Mouse (Mus musculus) embryonic facial prominence, embryonic 14.5 days (tissue): ENCODE measurements around the gene Fam216a. TPM values are rescaled to one million over a fixed set of nuclear protein-coding genes. Genes with fewer than 3 reads are reported as not detected.

Experiments
- ATAC-seq: fragments of 200-750 bp; cut with Nextera tagmentation; 2 replicates; pipeline ENCODE4 v1.8.0; 2017; ENCODE audit warnings: low read depth, moderate number of reproducible peaks, moderate TSS enrichment
- DNase-seq: peaks from one replicate; pipeline ENCODE4 v3.0.0-alpha.2; 2015; ENCODE audit warnings: low spot score
- H3K27ac ChIP-seq: fragments of 300-500 bp; sonication (generic); replicated peaks from 2 replicates; pipeline ENCODE4 v1.5.1; 2014; ENCODE audit warnings: low read depth, mild to moderate bottlenecking, low read length, moderate library complexity
- H3K27me3 ChIP-seq: fragments of 300-500 bp; sonication (generic); replicated peaks from 2 replicates; pipeline ENCODE4 v1.6.1; 2014; ENCODE audit warnings: low read length; ENCODE audit not compliant: control insufficient read depth, insufficient read depth
- H3K36me3 ChIP-seq: fragments of 300-500 bp; sonication (generic); 2 replicates; pipeline ENCODE4 v1.6.1; 2014; ENCODE audit warnings: low read length, mixed read lengths; ENCODE audit not compliant: control insufficient read depth, insufficient read depth
- H3K4me1 ChIP-seq: fragments of 300-500 bp; sonication (generic); 2 replicates; pipeline ENCODE4 v1.6.1; 2014; ENCODE audit warnings: antibody characterized with exemption, low read length; ENCODE audit not compliant: control insufficient read depth, insufficient read depth
- H3K4me2 ChIP-seq: fragments of 300-500 bp; sonication (generic); 2 replicates; pipeline ENCODE4 v1.6.1; 2014; ENCODE audit warnings: low read depth, mild to moderate bottlenecking, low read length, moderate library complexity, mixed read lengths
- H3K4me3 ChIP-seq: fragments of 300-500 bp; sonication (generic); 2 replicates; pipeline ENCODE4 v1.5.1; 2014; ENCODE audit warnings: low read depth, mild to moderate bottlenecking, low read length
- H3K9ac ChIP-seq: fragments of 300-500 bp; sonication (generic); 2 replicates; pipeline ENCODE4 v1.6.1; 2014; ENCODE audit warnings: low read depth, mild to moderate bottlenecking, low read length, moderate library complexity, mixed read lengths
- H3K9me3 ChIP-seq: fragments of 300-500 bp; sonication (generic); 2 replicates; pipeline ENCODE4 v1.6.1; 2016; ENCODE audit warnings: low read length; ENCODE audit not compliant: control insufficient read depth
- WGBS: fragments of 180-500 bp; shearing (Covaris S2); extraction: QIAGEN DNeasy Blood & Tissue Kit; methylation state at CpG from one replicate; pipeline ENCODE4 v1.1.7; 2014; 5-methylcytosine and 5-hydroxymethylcytosine counted together
- polyA plus RNA-seq: library from polyadenylated mRNA; unstranded; fragments of >200 nt; fragmentation: Nextera tagmentation; extraction: Ambion mirVana; gene quantifications from 2 replicates; pipeline ENCODE4 v1.2.1, GENCODE M21; 2014

The Fam216a gene
- polyA plus RNA-seq, 1 experiment from 2014 or later = 73.9 TPM

DNA sequence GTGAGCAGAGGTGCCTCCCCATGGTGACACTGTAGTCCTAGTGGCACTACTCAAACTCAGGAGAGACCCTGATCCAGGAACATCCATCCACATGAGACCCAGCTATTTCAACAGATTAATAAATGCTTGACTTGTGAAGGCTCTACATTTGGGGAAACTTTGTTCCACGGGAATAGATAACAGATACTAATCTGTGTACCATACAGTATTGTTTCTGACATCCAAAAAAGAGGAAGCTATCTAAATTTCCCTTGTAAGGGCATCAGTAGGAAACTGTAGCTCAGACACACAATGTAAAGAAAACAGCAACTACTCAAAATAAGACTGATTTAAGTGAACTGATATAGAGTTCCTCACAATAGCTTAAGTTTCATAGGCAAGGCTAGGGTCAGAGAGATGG lies 29.3 kb downstream of the Fam216a start:
- DNase-seq (no peak), ATAC-seq (no peak)
- no peaks in the 10 kb centered on the region for H3K36me3 ChIP-seq
- 87% methylated on average over 1 of the region's 1 CpGs for WGBS
- H3K9me3 ChIP-seq = no peaks in the 10 kb centered on the region
- H3K27me3 ChIP-seq = no peaks in the 10 kb centered on the region
- no peak overlapping the region for H3K9ac ChIP-seq
- no peak overlapping the region for H3K27ac ChIP-seq
- H3K4me3 ChIP-seq = no peak overlapping the region
- no peak overlapping the region for H3K4me2 ChIP-seq
- no peaks in the 10 kb centered on the region for H3K4me1 ChIP-seq

DNA sequence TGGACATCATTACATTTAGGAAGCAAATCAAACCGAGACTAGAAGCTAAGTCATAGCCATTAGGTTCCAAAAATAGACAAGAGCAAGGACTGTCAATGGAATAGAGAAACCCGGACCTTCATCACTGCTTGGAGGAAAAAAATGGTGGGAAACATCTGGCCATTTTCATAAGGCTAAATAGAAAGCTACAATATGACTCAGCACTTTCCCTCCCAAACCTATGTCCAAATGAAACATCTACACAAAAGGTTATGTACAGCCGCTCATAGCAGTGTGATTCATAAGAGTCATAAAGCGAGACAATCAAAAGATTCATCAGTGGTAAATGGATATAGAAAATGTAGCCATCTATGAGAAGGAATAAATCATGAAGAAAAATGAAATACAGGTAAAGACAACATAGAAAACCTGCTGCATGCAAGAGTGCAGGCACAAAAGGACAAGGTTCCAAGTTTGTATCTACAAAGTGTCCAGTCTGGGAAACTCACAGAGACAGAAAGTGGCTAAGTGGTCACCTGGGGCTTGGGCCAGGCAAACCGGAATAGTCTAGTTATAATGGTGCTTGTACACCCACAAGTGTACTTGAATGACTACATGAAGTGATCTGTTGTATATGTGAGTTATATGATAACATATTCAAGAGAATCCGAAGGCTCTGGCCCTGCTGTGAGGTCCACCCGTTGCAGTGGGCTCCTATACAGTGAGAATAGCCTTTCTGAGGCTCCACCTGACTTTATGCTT lies 35.4 kb downstream of the Fam216a start:
- Histone ChIP-seq H3K27ac (no peak overlapping the region), H3K9ac (no peak overlapping the region), H3K9me3 (no peaks in the 10 kb centered on the region), H3K4me1 (no peaks in the 10 kb centered on the region), H3K36me3 (no peaks in the 10 kb centered on the region), H3K4me2 (no peak overlapping the region), H3K27me3 (no peaks in the 10 kb centered on the region), H3K4me3 (no peak overlapping the region)
- no peak for DNase-seq
- 89% methylated on average over 7 of the region's 7 CpGs for WGBS
- ATAC-seq = no peak

DNA sequence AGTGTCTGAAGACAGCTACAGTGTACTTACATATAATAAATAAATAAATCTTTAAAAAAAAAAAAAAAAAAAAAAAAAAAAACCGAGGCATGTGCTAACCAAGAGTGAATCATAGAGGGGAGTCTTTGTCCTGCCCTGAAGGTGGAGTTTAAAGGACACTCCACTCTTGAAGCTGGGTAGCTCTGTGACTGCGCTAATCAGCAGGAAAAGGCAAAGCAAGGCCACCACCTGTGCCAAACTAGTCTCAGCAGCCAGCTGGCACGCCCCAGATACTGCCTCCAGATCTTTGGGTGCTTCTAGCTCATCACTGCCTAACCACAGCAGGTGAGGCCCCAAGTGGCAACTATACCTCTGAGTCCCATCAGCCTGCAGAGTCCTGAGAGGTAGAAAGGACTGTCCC lies 37.5 kb downstream of the Fam216a start:
- ATAC-seq (no peak), DNase-seq (no peak)
- H3K4me2 ChIP-seq = no peak overlapping the region
- H3K4me1 ChIP-seq = no peaks in the 10 kb centered on the region
- H3K36me3 ChIP-seq = no peaks in the 10 kb centered on the region
- no peak overlapping the region for H3K4me3 ChIP-seq
- H3K9ac ChIP-seq = no peak overlapping the region
- H3K9me3 ChIP-seq = no peaks in the 10 kb centered on the region
- no peaks in the 10 kb centered on the region for H3K27me3 ChIP-seq
- 79% methylated on average over 3 of the region's 3 CpGs for WGBS
- no peak overlapping the region for H3K27ac ChIP-seq

DNA sequence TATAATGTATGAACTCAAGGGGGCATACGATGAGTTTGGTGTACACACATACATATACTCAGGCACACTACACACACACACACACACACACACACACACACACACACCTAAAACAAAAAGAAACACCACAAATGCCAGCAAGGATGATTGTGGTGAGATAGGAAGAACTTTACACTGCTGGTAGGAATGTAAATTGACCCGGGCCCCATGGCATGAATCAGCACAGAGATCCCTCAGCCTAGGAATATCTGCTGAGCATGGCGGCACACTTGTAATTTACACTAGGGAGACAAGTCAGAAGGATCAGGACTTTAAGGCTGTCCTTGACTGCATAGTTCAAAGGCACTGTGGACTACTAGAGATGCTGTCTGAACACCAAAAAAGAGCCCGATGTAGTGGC lies 41.9 kb downstream of the Fam216a start:
- no peak overlapping the region for H3K27ac ChIP-seq
- DNase-seq (no peak), ATAC-seq (no peak)
- H3K4me3 ChIP-seq = no peak overlapping the region
- peaks cover 13% of the 10 kb centered on the region for H3K36me3 ChIP-seq
- no peaks in the 10 kb centered on the region for H3K9me3 ChIP-seq
- no peaks in the 10 kb centered on the region for H3K27me3 ChIP-seq
- no peak overlapping the region for H3K4me2 ChIP-seq
- WGBS = 84% methylated on average over 4 of the region's 4 CpGs
- no peak overlapping the region for H3K9ac ChIP-seq
- H3K4me1 ChIP-seq = no peaks in the 10 kb centered on the region

DNA sequence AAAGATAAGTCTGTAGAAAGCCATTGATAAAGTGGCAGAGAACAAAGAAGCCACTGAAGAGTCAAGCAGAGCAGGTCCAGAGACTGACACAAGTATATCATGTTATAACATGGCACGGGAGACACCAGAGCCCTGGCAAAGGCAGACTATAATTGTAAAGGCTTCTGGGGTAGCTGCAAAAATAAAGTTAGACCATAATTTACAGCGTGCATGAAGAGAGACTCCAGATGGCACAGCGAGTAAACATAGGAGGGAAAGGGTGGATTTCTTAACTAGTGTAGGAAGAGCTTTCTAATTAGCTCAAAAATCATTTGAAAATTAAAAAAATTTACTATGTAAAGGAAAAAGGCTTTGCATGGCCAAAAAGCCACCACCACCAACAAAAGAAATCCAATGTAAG lies 44.9 kb downstream of the Fam216a start:
- Histone ChIP-seq H3K9ac (no peak overlapping the region), H3K36me3 (peaks cover 36% of the 10 kb centered on the region), H3K27me3 (no peaks in the 10 kb centered on the region), H3K4me1 (no peaks in the 10 kb centered on the region), H3K9me3 (no peaks in the 10 kb centered on the region), H3K4me2 (no peak overlapping the region), H3K4me3 (no peak overlapping the region), H3K27ac (no peak overlapping the region)
- 82% methylated on average over 3 of the region's 3 CpGs for WGBS
- DNase-seq (no peak), ATAC-seq (no peak)

DNA sequence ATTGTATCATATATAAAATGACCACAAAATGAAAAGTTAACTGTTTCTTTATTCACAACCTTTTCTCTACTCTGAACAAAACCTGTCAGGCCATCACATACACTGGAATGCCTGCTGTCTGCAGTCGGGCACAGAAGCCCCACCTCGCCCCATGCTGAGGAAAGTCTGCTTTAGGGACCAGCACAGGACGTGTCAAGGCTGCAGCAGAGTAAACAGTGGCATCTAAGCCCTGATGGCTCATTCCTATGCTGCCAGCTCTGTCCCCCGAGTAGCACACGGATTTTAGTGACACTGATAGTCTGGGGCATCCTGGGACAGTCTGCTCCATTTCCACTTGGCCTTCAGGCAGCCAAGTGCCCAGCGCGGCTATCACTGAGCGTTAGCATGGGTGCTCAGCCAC lies 46.7 kb downstream of the Fam216a start:
- no peak overlapping the region for H3K9ac ChIP-seq
- H3K27ac ChIP-seq = no peak overlapping the region
- peaks cover 49% of the 10 kb centered on the region for H3K36me3 ChIP-seq
- no peaks in the 10 kb centered on the region for H3K9me3 ChIP-seq
- H3K27me3 ChIP-seq = no peaks in the 10 kb centered on the region
- DNase-seq = no peak
- H3K4me3 ChIP-seq = no peak overlapping the region
- H3K4me2 ChIP-seq = no peak overlapping the region
- WGBS = 87% methylated on average over 8 of the region's 8 CpGs
- H3K4me1 ChIP-seq = no peaks in the 10 kb centered on the region
- no peak for ATAC-seq

DNA sequence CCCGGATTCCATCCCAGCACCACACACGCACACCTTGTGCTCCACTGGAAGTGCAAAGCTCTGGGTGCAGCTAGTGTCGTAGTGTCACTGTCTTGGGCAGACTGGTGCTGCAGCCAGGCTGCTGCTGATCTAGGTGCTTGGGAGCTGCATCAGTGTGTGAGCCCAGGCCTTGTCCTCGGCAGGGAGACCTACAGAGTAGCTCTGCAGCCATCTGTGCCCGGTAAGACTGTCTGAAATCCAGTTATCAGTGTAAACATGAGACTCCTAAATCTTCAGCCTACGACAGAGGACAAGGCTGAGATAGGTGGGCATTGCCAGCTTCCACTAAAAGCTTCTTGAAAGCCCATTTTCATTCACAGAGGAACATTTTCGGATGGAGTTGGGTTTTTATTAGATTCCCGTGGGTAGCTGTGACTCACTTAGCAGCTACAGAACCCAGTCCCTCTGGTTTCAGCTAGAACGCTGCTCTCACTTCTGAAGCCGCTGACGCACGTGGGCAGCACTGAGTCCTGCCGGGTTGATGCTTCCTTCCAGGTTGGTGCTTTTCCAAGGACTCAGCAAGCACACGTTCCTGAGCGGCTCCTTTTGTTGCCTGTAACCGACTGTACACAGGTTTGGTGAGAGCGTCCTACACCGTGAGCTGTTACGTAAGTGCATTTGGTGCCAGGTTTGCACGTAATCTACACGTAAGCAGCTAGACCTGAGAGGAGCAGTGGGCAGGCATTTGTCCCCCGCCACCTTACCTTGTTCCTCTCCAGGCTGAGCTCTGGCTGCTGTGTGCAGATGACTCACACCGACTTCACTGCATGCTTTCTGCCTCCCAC lies 47.3 kb downstream of the Fam216a start:
- ATAC-seq (no peak), DNase-seq (no peak)
- H3K27ac ChIP-seq = no peak overlapping the region
- H3K9ac ChIP-seq = no peak overlapping the region
- WGBS = 90% methylated on average over 23 of the region's 23 CpGs
- no peak overlapping the region for H3K4me2 ChIP-seq
- H3K9me3 ChIP-seq = no peaks in the 10 kb centered on the region
- H3K4me1 ChIP-seq = no peaks in the 10 kb centered on the region
- no peaks in the 10 kb centered on the region for H3K27me3 ChIP-seq
- no peak overlapping the region for H3K4me3 ChIP-seq
- H3K36me3 ChIP-seq = peaks cover 55% of the 10 kb centered on the region

DNA sequence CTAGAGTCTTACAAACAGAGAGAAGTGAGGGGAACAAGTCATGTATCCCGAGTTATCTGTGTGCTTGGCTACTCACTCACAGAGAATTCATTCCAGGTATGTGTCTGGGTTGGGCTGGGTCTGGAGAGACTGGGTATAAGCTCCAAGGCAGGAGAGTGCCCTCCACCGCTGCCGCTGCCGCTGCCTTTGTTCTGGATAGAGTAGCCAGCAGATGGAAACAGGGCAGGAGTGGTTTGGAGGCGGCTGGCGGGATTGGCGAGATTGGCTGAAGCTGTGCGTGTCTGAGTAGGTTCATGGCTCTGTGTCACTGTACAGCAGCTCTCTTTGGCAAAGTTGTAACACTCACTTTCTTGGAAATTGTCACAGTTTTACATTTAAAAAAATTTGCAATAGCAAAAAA lies 48.6 kb downstream of the Fam216a start:
- no peak overlapping the region for H3K4me2 ChIP-seq
- no peak overlapping the region for H3K27ac ChIP-seq
- ATAC-seq (no peak), DNase-seq (no peak)
- H3K9ac ChIP-seq = no peak overlapping the region
- no peaks in the 10 kb centered on the region for H3K9me3 ChIP-seq
- H3K4me3 ChIP-seq = no peak overlapping the region
- peaks cover 52% of the 10 kb centered on the region for H3K36me3 ChIP-seq
- WGBS = 80% methylated on average over 8 of the region's 8 CpGs
- no peaks in the 10 kb centered on the region for H3K27me3 ChIP-seq
- no peaks in the 10 kb centered on the region for H3K4me1 ChIP-seq
